Mouse (Mus musculus) intestine, embryonic 14.5 days (tissue): ENCODE data around the gene Inava. TPM values are rescaled to one million over a fixed set of nuclear protein-coding genes. Genes with fewer than 3 reads are reported as not detected.

ENCODE experiments used
- ATAC-seq: fragments of 200-750 bp; cut with Nextera tagmentation; replicated peaks from 2 replicates; pipeline ENCODE4 v1.8.0; 2017; ENCODE audit warnings: low read depth, moderate number of reproducible peaks, moderate TSS enrichment, moderate library complexity; ENCODE audit not compliant: low FRiP score, low TSS enrichment
- DNase-seq: peaks from one replicate; pipeline ENCODE4 v3.0.0-alpha.2; 2018; ENCODE audit warnings: low spot score
- H3K27ac ChIP-seq: fragments of 300-500 bp; sonication (generic); 2 replicates; pipeline ENCODE4 v1.5.1; 2014; ENCODE audit warnings: low read depth, mild to moderate bottlenecking, control low read depth
- H3K27me3 ChIP-seq: fragments of 300-500 bp; sonication (generic); replicated peaks from 2 replicates; pipeline ENCODE4 v1.6.1; 2014; ENCODE audit warnings: low read length, control low read depth; ENCODE audit not compliant: control insufficient read depth, insufficient read depth
- H3K36me3 ChIP-seq: fragments of 300-500 bp; sonication (generic); 2 replicates; pipeline ENCODE4 v1.6.1; 2014; ENCODE audit warnings: low read length, control low read depth; ENCODE audit not compliant: control insufficient read depth, insufficient read depth
- H3K4me1 ChIP-seq: fragments of 300-500 bp; sonication (generic); replicated peaks from 2 replicates; pipeline ENCODE4 v1.6.1; 2014; ENCODE audit warnings: low read length, control low read depth, mixed read lengths; ENCODE audit not compliant: control insufficient read depth, insufficient read depth
- H3K4me2 ChIP-seq: fragments of 300-500 bp; sonication (generic); 2 replicates; pipeline ENCODE4 v1.6.1; 2014; ENCODE audit warnings: low read length
- H3K4me3 ChIP-seq: fragments of 300-500 bp; sonication (generic); 2 replicates; pipeline ENCODE4 v1.5.1; 2014; ENCODE audit warnings: low read depth, low read length, control low read depth, mixed read lengths
- H3K9ac ChIP-seq: fragments of 300-500 bp; sonication (generic); 2 replicates; pipeline ENCODE4 v1.6.1; 2014; ENCODE audit warnings: mild to moderate bottlenecking, low read length
- H3K9me3 ChIP-seq: fragments of 300-500 bp; sonication (generic); 2 replicates; pipeline ENCODE4 v1.6.1; 2016; ENCODE audit warnings: low read length, control low read depth; ENCODE audit not compliant: control insufficient read depth
- WGBS: fragments of 180-500 bp; shearing (Covaris S2); extraction: QIAGEN DNeasy Blood & Tissue Kit; methylation state at CpG from one replicate; pipeline ENCODE4 v1.1.7; 2014; 5-methylcytosine and 5-hydroxymethylcytosine counted together
- polyA plus RNA-seq: library from polyadenylated mRNA; unstranded; fragments of >200 nt; fragmentation: Nextera tagmentation; extraction: Ambion mirVana; gene quantifications from 2 replicates; pipeline ENCODE4 v1.2.1, GENCODE M21; 2014

Inava gene
- polyA plus RNA-seq, 1 experiment from 2014 or later, result 32.5 TPM

DNA sequence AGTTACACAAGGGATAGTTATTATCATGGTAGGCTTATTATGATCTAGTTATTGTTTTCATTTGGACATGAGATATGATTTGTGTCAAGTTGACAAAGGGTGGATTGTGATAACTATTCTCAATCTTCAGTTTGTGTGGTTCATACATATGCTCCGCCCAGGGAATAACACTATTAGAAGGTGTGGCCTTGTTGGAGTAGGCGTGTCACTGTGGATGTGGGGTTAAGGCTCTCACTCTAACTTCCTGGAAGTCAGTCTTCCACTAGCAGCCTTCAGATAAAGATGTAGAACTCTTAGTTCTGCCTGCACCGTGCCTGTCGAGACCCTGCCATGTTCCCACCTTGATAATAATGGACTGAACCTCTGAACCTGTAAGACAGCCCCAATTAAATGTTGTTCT lies 4.4 kb upstream of the Inava start:
- 83% methylated on average over 4 of the region's 4 CpGs for WGBS
- Histone ChIP-seq H3K9ac (no peak overlapping the region), H3K4me1 (no peaks in the 10 kb centered on the region), H3K4me2 (no peak overlapping the region), H3K27me3 (no peaks in the 10 kb centered on the region), H3K9me3 (no peaks in the 10 kb centered on the region), H3K4me3 (no peak overlapping the region), H3K27ac (no peak overlapping the region), H3K36me3 (no peaks in the 10 kb centered on the region)
- ATAC-seq (no peak), DNase-seq (no peak)

DNA sequence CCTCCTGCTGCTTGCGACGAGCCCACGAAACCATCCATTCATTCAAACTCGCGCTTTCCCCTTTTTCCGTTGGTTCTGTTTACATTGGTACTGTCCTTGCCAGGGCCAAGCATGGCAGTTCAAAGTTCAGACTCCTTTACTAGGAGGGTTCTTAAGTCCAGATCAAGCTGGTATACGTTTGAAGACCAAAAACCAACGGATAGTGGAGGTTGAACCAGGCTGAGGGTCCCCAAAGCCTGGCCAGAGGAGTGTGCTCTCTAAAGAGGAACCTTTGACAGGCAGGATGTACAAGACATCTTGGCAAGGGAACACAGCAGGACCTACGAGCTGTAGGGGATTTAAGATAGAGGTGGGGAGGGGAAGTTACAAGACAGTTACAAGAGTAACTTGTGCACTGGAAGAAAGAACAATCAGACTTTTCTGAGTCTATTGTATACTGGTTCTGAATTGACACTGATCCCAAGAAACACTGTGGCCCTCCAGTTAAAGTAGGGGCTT lies 580 bp upstream of the Inava start:
- Histone ChIP-seq H3K9me3 (no peaks in the 10 kb centered on the region), H3K36me3 (no peaks in the 10 kb centered on the region), H3K27me3 (no peaks in the 10 kb centered on the region), H3K4me1 (peaks cover 27% of the 10 kb centered on the region), H3K27ac (peak overlapping the region; percentile 79; the same call in 1 of the 2 replicates), H3K9ac (peak overlapping the region; percentile 59), H3K4me2 (peak overlapping the region; percentile 77), H3K4me3 (peak overlapping the region; percentile 62)
- DNase-seq (peak; percentile 61), ATAC-seq (peak; percentile 3; the same call in 1 of the 2 replicates)
- 3% methylated on average over 9 of the region's 9 CpGs for WGBS

DNA sequence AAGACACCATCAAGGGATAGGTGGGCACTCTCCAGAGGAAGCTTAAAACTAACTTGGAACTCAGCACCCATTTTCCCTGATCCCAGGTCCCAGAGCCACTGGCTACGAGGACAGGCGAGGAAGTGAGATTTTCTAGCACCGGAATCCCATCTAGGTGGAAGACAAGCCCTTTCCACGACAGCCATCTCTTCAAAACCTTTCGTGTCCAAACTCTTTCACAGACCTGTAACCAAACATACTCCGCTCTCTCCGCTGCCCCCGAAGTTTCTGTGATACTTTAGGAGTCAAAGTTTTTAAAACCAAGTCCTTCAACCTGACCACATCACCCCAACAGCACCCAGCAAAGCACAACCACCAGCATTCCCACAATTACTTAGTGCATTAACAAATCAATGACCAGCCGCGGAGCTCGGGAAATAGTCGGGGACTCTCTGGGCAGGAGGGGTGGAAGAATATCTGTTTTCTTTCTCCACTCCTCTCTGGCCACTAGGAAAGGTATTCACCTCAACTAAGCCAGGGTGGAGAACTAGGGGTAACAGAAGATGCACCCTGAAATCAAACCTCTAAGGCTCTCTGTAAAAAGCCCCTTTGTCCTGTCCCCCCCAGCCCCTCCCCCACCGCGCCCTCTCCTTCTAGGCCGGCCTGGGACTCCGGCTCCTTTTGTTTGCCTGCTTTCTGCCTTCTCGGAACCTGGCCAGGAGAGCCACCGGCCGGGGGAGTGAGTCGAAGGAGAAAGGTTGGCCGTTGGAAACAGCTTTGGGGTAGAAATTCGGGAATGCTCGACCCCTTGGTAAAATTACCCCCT lies 876 bp downstream of the Inava start:
- Histone ChIP-seq H3K4me3 (peak overlapping the region; percentile 62), H3K27me3 (no peaks in the 10 kb centered on the region), H3K9ac (peak overlapping the region; percentile 59), H3K4me2 (peak overlapping the region; percentile 77), H3K9me3 (no peaks in the 10 kb centered on the region), H3K36me3 (no peaks in the 10 kb centered on the region), H3K27ac (peak overlapping the region; percentile 79), H3K4me1 (peaks cover 37% of the 10 kb centered on the region)
- WGBS, result 1% methylated on average over 23 of the region's 23 CpGs
- ATAC-seq, result no peak
- peak; percentile 74 for DNase-seq

DNA sequence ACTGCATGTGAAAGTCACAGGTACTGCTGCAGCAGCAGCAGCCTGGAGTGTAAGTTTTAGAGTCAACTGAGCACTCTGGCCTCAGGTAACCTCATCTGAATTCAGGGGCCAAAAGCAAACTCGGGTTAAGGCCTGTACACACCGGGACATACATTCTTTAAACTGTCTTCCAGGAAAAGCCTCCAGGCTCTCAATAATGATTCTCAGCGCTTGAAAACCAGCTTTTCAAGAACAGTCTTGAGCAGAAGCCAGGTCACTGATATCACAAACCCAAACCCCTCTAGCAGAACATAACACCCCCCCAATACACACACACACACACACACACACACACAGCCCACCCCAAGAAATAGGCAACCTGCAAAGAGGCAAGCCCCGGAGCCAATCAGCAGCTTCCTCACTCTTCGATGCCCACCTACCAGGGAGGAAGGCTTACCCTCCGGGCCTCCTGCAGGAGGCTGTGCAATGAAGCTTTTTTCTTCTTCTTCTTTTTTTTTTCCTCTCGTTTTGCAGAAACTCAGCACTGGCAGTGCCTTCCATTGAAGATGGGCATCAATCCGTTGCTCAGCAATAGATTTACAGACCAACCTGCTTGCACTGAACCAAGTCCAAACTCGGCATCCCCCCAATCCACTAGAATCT lies 1.7 kb downstream of the Inava start:
- DNase-seq (no peak), ATAC-seq (no peak)
- peak overlapping the region; percentile 89 for H3K27ac ChIP-seq
- H3K27me3 ChIP-seq, result no peaks in the 10 kb centered on the region
- peak overlapping the region; percentile 59 for H3K9ac ChIP-seq
- peak overlapping the region; percentile 62 for H3K4me3 ChIP-seq
- no peaks in the 10 kb centered on the region for H3K9me3 ChIP-seq
- peak overlapping the region; percentile 77 for H3K4me2 ChIP-seq
- no peaks in the 10 kb centered on the region for H3K36me3 ChIP-seq
- peaks cover 45% of the 10 kb centered on the region for H3K4me1 ChIP-seq
- WGBS, result 5% methylated on average over 9 of the region's 9 CpGs

DNA sequence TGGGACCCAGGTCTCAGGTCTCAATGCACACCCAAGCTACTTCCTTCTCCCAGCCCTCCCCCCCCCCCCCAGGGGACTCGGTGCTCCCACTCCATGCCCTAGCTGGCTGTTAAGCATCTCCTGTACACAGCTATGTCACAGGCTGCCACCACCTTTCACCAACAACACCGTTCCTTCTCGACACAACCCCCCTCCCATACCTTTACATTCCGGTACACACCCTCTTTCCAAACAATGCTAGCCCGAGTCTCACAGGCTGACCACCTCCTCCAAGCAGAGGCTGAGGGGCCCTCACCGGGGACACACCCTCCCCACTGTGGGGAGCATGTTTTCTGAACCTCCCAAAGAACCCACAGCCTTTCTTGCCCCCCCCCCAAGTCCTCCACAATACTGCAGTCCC lies 2.5 kb downstream of the Inava start:
- DNase-seq, result peak; percentile 70
- peak overlapping the region; percentile 62 for H3K4me3 ChIP-seq
- no peaks in the 10 kb centered on the region for H3K9me3 ChIP-seq
- peak overlapping the region; percentile 77 for H3K4me2 ChIP-seq
- H3K27ac ChIP-seq, result peak overlapping the region; percentile 89
- 7% methylated on average over 6 of the region's 6 CpGs for WGBS
- H3K27me3 ChIP-seq, result no peaks in the 10 kb centered on the region
- H3K4me1 ChIP-seq, result peaks cover 50% of the 10 kb centered on the region
- 0 out of 2 replicates have a peak overlapping the region, but pooled peaks have one; percentile 7 for H3K9ac ChIP-seq
- ATAC-seq, result peak; percentile 51
- no peaks in the 10 kb centered on the region for H3K36me3 ChIP-seq

DNA sequence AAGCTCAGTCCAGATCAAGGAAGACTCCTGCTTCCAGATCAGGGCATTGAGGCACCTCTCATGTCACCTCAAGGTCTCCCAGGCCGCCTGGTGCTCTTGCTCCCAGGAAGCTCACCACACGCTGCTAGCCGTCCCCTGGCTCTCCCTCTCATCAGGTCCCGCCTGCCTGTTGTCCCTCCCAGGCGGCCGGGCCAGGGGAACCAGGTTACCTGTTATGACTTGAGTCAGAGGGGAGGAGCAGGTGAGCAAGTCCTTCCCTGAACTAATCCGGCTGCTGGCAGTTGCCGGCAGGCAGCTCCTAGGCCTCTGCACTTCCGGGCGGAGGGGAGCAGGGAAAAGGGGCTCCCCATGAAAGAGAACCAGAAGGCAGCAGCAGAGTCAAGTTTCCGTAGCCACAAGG lies 3.9 kb downstream of the Inava start:
- DNase-seq (peak; percentile 75), ATAC-seq (no peak)
- Histone ChIP-seq H3K27me3 (no peaks in the 10 kb centered on the region), H3K4me2 (peak overlapping the region; percentile 77), H3K9me3 (no peaks in the 10 kb centered on the region), H3K4me1 (peaks cover 50% of the 10 kb centered on the region), H3K36me3 (peaks cover 7% of the 10 kb centered on the region), H3K27ac (peak overlapping the region; percentile 89), H3K4me3 (peak overlapping the region; percentile 62), H3K9ac (peak overlapping the region; percentile 41)
- WGBS, result 29% methylated on average over 11 of the region's 11 CpGs

DNA sequence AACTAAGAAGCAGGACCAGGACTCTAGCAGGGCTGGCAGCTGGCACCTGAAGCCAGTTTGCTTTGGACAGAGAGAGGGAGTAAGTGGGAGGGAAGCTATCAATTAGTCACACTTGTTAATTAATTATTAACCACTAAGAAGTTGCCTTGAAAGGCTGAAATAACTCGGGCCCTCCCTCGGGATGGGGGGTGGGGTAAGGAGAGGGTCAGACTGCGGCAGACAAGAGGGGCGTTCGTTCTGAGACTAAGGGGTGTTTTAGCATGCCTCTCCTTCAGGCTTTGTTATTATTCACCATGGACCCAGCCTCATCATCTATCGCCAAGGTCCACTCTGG lies 5.1 kb downstream of the Inava start:
- H3K4me2 ChIP-seq, result peak overlapping the region; percentile 77
- H3K4me1 ChIP-seq, result peaks cover 50% of the 10 kb centered on the region
- peak overlapping the region; percentile 89 for H3K27ac ChIP-seq
- H3K9me3 ChIP-seq, result no peaks in the 10 kb centered on the region
- no peak for ATAC-seq
- peaks cover 19% of the 10 kb centered on the region for H3K36me3 ChIP-seq
- 17% methylated on average over 6 of the region's 6 CpGs for WGBS
- peak overlapping the region; percentile 62 for H3K4me3 ChIP-seq
- DNase-seq, result peak; percentile 61
- peak overlapping the region; percentile 41 for H3K9ac ChIP-seq
- no peaks in the 10 kb centered on the region for H3K27me3 ChIP-seq

- Histone ChIP-seq H3K9me3 (no peaks in the 10 kb centered on the region), H3K27me3 (no peaks in the 10 kb centered on the region), H3K36me3 (peaks cover 24% of the 10 kb centered on the region), H3K9ac (peak overlapping the region; percentile 31), H3K4me1 (peaks cover 50% of the 10 kb centered on the region), H3K4me3 (peak overlapping the region; percentile 62; the same call in 1 of the 2 replicates), H3K4me2 (peak overlapping the region; percentile 77), H3K27ac (peak overlapping the region; percentile 89)
- peak; percentile 66 for ATAC-seq
- 16% methylated on average over 13 of the region's 13 CpGs for WGBS
- peak; percentile 76 for DNase-seq
These were observed 5.6 kb downstream of the Inava start for GRCm38 (mm10) chr1:136228328-136229039.
